Mouse (Mus musculus) activated CD4-positive, CD25-positive, alpha-beta regulatory T cell, adult 9 weeks (primary cell): Measurements from ENCODE around the gene Ifnl2. TPM values are rescaled to one million over a fixed set of nuclear protein-coding genes. Genes with fewer than 3 reads are reported as not detected.

Source experiments
- polyA plus RNA-seq: library from polyadenylated mRNA; unstranded; fragments of 100-300 nt; shearing (Covaris generic); gene quantifications from one replicate; pipeline ENCODE4 v1.2.1, GENCODE M21; 2017

Gene Ifnl2
- polyA plus RNA-seq, result not detected

DNA sequence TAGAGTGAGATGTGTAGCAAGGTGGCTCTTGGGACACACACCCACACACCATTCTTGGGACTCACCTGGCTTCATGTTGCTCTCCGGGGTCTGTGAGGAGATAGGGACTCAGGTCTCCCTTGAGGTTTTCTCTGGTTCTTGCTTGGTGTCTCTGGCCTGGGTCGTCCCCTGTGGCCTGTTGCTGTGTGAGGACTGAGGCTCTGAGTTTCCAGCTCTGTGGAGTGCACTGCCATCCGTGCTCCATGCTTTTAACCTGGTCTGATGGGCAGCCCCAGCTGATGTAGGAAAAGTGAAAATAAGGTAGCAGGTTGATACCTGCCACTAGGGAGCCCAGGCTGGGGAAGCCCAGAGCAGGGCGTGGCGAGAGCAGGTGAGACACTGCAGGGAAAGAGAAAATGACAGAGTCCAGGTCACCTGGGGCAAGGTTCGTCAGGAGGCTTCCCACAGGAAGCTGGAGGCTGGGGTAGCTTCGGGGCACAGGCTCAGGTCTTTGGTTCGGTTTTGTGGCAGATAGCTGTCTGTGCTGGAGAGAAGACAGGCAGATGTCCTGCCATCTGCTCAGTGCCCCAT is at the start of gene Ifnl2:
Ifnl2 (minus strand) TSS at position 51 of the 570 bp plus-strand sequence.

GRCm38 (mm10) chr7:28547154-28547553 is 36.9 kb upstream of the Ifnl2 start, which contains the start of gene Nccrp1:
Gene Nccrp1, minus strand, starts transcription at chr7:28547254.

GRCm38 (mm10) chr7:28540526-28540925 is 30.3 kb upstream of the Ifnl2 start, which contains the start of gene Sycn:
Gene Sycn, plus strand, starts transcription at chr7:28540885.

GRCm38 (mm10) chr7:28522536-28522935 is 12.3 kb upstream of the Ifnl2 start, which contains the start of gene Ifnl3:
Gene Ifnl3, plus strand, starts transcription at chr7:28522836.

Other genes starting within 250 kb of the Ifnl2 start
- gene Eid2, start 242.6 kb downstream of the Ifnl2 start, polyA plus RNA-seq, result not detected
- 2.7 TPM for gene Eid2b, start 232.7 kb downstream of the Ifnl2 start, polyA plus RNA-seq
- not detected for gene Selenov, start 219.3 kb downstream of the Ifnl2 start, polyA plus RNA-seq
- not detected for gene Dll3, start 208.2 kb downstream of the Ifnl2 start, polyA plus RNA-seq
- gene Timm50, start 198.4 kb downstream of the Ifnl2 start, polyA plus RNA-seq, result 50.8 TPM
- 196 TPM for gene Supt5, start 171.7 kb downstream of the Ifnl2 start, polyA plus RNA-seq
- gene Rps16, start 159.8 kb downstream of the Ifnl2 start, polyA plus RNA-seq, result 922 TPM
- 98.2 TPM for gene Plekhg2, start 137.9 kb downstream of the Ifnl2 start, polyA plus RNA-seq
- gene Zfp36, start 130.2 kb downstream of the Ifnl2 start, polyA plus RNA-seq, result 242 TPM
- 28.4 TPM for gene Med29, start 117.7 kb downstream of the Ifnl2 start, polyA plus RNA-seq
- 109 TPM for gene Paf1, start 117.5 kb downstream of the Ifnl2 start, polyA plus RNA-seq
- 466 TPM for gene Gmfg, start 73.0 kb downstream of the Ifnl2 start, polyA plus RNA-seq
- gene Lrfn1, start 58.5 kb downstream of the Ifnl2 start, polyA plus RNA-seq, result not detected
- gene Ifnl3, start 12.4 kb upstream of the Ifnl2 start, polyA plus RNA-seq, result not detected
- not detected for gene Sycn, start 30.4 kb upstream of the Ifnl2 start, polyA plus RNA-seq
- gene Nccrp1, start 36.8 kb upstream of the Ifnl2 start, polyA plus RNA-seq, result 0.42 TPM
- gene Samd4b, start 87.7 kb upstream of the Ifnl2 start, polyA plus RNA-seq, result 4.0 TPM
- gene Pak4, start 87.7 kb upstream of the Ifnl2 start, polyA plus RNA-seq, result 5.4 TPM
- not detected for gene Acp7, start 120.9 kb upstream of the Ifnl2 start, polyA plus RNA-seq
- gene Fbxo27, start 182.4 kb upstream of the Ifnl2 start, polyA plus RNA-seq, result 5.1 TPM
- 5.4 TPM for gene Fbxo17, start 206.3 kb upstream of the Ifnl2 start, polyA plus RNA-seq
- 110 TPM for gene Mrps12, start 231.4 kb upstream of the Ifnl2 start, polyA plus RNA-seq
- 17.8 TPM for gene Sars2, start 231.5 kb upstream of the Ifnl2 start, polyA plus RNA-seq
- gene Ccer2, start 245.7 kb upstream of the Ifnl2 start, polyA plus RNA-seq, result not detected